Mouse (Mus musculus): ENCODE data around the gene Krt16.
"Not testable (repeated sequence)": the region's sequence is repeated elsewhere in the genome, so short reads cannot be mapped to it uniquely, and the experiment has no call there.

DNA sequence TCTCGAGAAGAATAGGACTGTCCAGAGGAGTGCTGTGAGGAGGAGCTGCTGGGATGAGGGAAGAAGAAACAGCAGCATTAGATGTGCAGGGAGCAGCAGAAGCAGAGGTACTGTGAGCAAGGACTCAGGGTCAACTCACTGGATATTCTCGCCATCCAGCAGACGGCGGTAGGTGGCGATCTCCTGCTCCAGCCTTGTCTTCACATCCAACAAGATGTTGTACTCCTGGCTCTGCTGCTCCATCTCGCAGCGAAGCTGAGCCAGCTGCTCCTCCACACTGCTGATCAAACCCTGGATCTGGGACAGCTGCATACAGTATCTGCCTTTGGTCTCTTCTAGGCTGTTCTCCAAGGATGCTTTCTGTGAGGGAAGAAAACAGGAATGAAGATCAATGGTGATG lies 2.2 kb downstream of the Krt16 start:
- TF ChIP-seq CTCF, POLR2A (IDR thresholded peaks at IDR 0.05; ENCODE audit: extremely low read depth, insufficient read depth, low read length): not testable (repeated sequence)
